In genomic region chr2:154909789-154910188, GRCm38 (mm10) we compare ENCODE assay signal across 18 mouse cellular contexts. TPM values are rescaled to one million over a fixed set of nuclear protein-coding genes. Genes with fewer than 3 reads are reported as not detected.
DNase-seq lines count a peak whose midpoint lies in the region; ATAC-seq and TF ChIP-seq lines count a peak whose summit lies in the region.
"Had no signal": no experiment of that assay in that cellular context is flagged by ENCODE, and none has a peak within 500 bp of the region (broad histone marks: within the 10 kb centered on the region; RNA-seq: fewer than 3 reads in every experiment).

No protein-coding gene starts in this region.

- no peak for ATAC-seq in CD4-positive, CD25-positive, alpha-beta regulatory T cell, adult 4 months
- ATAC-seq in liver, embryonic 11.5 days (replicated peaks; ENCODE audit: low FRiP score): no peak
- ATAC-seq: midbrain, embryonic 16.5 days had no signal

- TF ChIP-seq CTCF in bone marrow, adult 2 months (IDR thresholded peaks at IDR 0.05; ENCODE audit: control insufficient read depth, insufficient read depth, low read length): peak; percentile 45

- no peaks in the 10 kb centered on the region for H3K36me3 ChIP-seq in liver, embryonic 11.5 days (ENCODE audit: control insufficient read depth, insufficient read depth, low read length)
- H3K36me3 ChIP-seq: embryonic facial prominence, embryonic 12.5 days; forebrain, embryonic 10.5 days; heart, embryonic 13.5 days; hindbrain, embryonic 10.5 days; limb, embryonic 13.5 days had no signal

- H3K4me2 ChIP-seq in liver, embryonic 11.5 days: no peak overlapping the region
- H3K4me2 ChIP-seq: embryonic facial prominence, embryonic 12.5 days; heart, embryonic 13.5 days; limb, embryonic 13.5 days had no signal

- no peaks in the 10 kb centered on the region for H3K4me1 ChIP-seq in liver, embryonic 11.5 days (replicated peaks; ENCODE audit: control insufficient read depth, insufficient read depth, low read length)
- H3K4me1 ChIP-seq in bone marrow, adult 2 months (ENCODE audit: control insufficient read depth, insufficient read depth, low read length): no peaks in the 10 kb centered on the region
- H3K4me1 ChIP-seq: embryonic facial prominence, embryonic 12.5 days; forebrain, embryonic 10.5 days; heart, embryonic 13.5 days; hindbrain, embryonic 10.5 days; limb, embryonic 13.5 days had no signal

- WGBS in liver, embryonic 11.5 days: 71% methylated on average over 6 of the region's 6 CpGs
- WGBS in bone marrow, adult 2 months: 79% methylated on average over 6 of the region's 6 CpGs

- H3K9ac ChIP-seq in liver, embryonic 11.5 days (ENCODE audit: low read depth, low read length): no peak overlapping the region
- H3K9ac ChIP-seq: embryonic facial prominence, embryonic 12.5 days; heart, embryonic 13.5 days; limb, embryonic 13.5 days had no signal

- H3K27ac ChIP-seq in liver, embryonic 11.5 days (ENCODE audit: low read depth, low read length): no peak overlapping the region
- no peak overlapping the region for H3K27ac ChIP-seq in bone marrow, adult 2 months (ENCODE audit: control insufficient read depth, insufficient read depth, low read depth, low read length, poor library complexity)
- H3K27ac ChIP-seq: embryonic facial prominence, embryonic 12.5 days; forebrain, embryonic 10.5 days; heart, embryonic 13.5 days; hindbrain, embryonic 10.5 days; limb, embryonic 13.5 days; macrophage had no signal

- H3K9me3 ChIP-seq in liver, embryonic 11.5 days (ENCODE audit: control insufficient read depth, low read length): no peaks in the 10 kb centered on the region
- H3K9me3 ChIP-seq: embryonic facial prominence, embryonic 12.5 days; forebrain, embryonic 10.5 days; heart, embryonic 13.5 days; hindbrain, embryonic 10.5 days; limb, embryonic 13.5 days had no signal

- no peak overlapping the region for H3K4me3 ChIP-seq in liver, embryonic 11.5 days (ENCODE audit: low read depth, low read length)
- H3K4me3 ChIP-seq in bone marrow, adult 2 months (replicated peaks; ENCODE audit: control insufficient read depth, low read depth, low read length): no peak overlapping the region
- H3K4me3 ChIP-seq: embryonic facial prominence, embryonic 12.5 days; forebrain, embryonic 10.5 days; heart, embryonic 13.5 days; hindbrain, embryonic 10.5 days; limb, embryonic 13.5 days had no signal

- H3K27me3 ChIP-seq in liver, embryonic 11.5 days (replicated peaks; ENCODE audit: control insufficient read depth, insufficient read depth, low read length): no peaks in the 10 kb centered on the region
- H3K27me3 ChIP-seq: embryonic facial prominence, embryonic 12.5 days; heart, embryonic 13.5 days had no signal

- DNase-seq in CD4-positive, CD25-positive, alpha-beta regulatory T cell, adult 2 months (ENCODE audit: low read depth, low spot score): peak; percentile 42
- DNase-seq in liver: peak; percentile 32
- no peak for DNase-seq in liver, embryonic 11.5 days (ENCODE audit: low spot score)
- peak; percentile 53 for DNase-seq in 416B (ENCODE audit: low read depth)
- no peak for DNase-seq in gastrocnemius, adult 18-20 months (ENCODE audit: low spot score)
- no peak for DNase-seq in cerebellum, adult 11-12 months
- DNase-seq: adrenal gland, adult 2 months; cerebellum, postnatal 25 days; layer of hippocampus, postnatal 36 days had no signal

- TF ChIP-seq POLR2A in bone marrow, adult 2 months (IDR thresholded peaks at IDR 0.05; ENCODE audit: borderline replicate concordance, control insufficient read depth, low read depth, low read length): no peak

RNA-seq across cellular contexts. Expression of gene Eif2s2, which starts 17.1 kb away (rescaled TPM):
- polyA plus RNA-seq in CD4-positive, CD25-positive, alpha-beta regulatory T cell, adult 4 months (2017; shearing (Covaris generic)): 100 to 1,000 TPM in 1 of 2 experiments, 10 to 100 TPM in 1; 85.5 to 102 TPM
- 174 and 183 TPM in 2 replicates for polyA plus RNA-seq in liver, embryonic 11.5 days (2014; fragmentation: Nextera tagmentation; extraction: Ambion mirVana)
- polyA plus RNA-seq in bone marrow, adult 2 months (2011; ENCODE audit: insufficient read depth, insufficient read length, low replicate concordance, missing spikeins): 46.8 and 88.6 TPM in 2 replicates
- total RNA-seq in gastrocnemius, adult 18-20 months (2021): 100 to 1,000 TPM; 119 to 131 TPM

Comparison
In these comparisons a context has a peak if more than half of its experiments do, and no peak if none do; other contexts are left out.
1. DNase-seq: peak in CD4-positive, CD25-positive, alpha-beta regulatory T cell, adult 2 months (single experiment), liver (single experiment) and 416B (single experiment); none in liver, embryonic 11.5 days (single experiment), gastrocnemius, adult 18-20 months (single experiment) and cerebellum, adult 11-12 months (single experiment).